Mouse (Mus musculus): ENCODE data around the gene Katnal1. TPM values are rescaled to one million over a fixed set of nuclear protein-coding genes. Genes with fewer than 3 reads are reported as not detected.
A peak's percentile ranks its signal among the peaks of the same experiment; 100 is the strongest.

The Katnal1 gene
- total RNA-seq, 2 experiments from 2014 or later: 10.7 to 10.8 TPM

DNA sequence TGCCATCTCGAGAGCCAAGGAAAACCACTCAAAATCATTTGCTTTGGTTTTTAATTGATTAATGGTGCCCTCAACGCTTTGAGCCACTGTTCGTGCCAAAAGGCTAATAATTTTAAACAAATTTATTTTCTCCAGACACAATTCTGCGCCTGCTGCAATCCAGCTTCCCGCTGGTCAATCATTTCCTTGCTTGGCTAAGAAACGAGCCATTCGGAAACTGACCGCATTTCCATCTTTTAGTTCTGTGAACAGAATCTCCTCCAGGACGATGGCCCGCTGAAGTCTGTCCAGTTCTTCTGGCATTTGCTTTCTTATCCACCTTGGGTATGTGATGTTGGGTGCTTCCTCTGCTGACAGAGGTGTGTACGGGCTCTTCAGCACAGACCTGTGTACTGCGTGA lies 4.5 kb downstream of the Katnal1 start:
- DNase-seq: no peak

DNA sequence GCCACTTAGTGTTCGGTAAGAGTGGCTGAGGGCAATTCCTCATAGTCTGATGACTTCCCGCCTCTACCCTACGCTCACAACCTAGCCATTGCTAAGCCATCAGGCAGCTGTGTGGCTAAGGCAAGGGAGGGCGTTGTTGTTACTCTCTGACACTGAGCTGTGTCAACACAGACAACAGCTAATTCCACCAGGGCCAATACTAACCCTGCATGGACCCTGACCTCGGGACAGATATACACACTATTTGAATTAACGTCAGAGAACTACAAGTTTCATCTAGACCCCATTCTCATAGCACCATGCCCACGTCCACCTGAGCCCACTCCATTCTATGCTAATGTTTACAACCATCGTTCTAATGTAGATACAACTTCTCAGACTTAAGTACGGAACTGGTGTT lies 5.1 kb downstream of the Katnal1 start:
- no peak for DNase-seq

DNA sequence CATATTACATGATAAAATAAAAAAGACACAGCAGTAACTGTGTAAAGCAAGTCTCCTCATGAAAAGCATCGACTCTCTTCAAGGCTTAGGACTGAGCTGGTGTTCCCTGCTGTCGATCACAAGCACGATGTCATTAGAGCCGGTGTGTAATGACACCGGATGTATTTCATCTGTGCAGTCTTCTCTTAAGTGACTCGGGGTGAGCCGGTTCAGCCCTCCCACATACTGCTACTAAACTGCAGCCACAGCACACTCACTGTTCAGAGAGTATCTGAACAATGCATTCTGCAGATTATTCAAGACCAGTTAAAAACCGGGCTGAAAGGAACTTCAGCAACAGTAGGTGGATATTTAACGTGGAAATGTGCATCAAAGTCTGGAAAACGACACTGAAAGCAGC lies 5.7 kb downstream of the Katnal1 start:
- DNase-seq: no peak

DNA sequence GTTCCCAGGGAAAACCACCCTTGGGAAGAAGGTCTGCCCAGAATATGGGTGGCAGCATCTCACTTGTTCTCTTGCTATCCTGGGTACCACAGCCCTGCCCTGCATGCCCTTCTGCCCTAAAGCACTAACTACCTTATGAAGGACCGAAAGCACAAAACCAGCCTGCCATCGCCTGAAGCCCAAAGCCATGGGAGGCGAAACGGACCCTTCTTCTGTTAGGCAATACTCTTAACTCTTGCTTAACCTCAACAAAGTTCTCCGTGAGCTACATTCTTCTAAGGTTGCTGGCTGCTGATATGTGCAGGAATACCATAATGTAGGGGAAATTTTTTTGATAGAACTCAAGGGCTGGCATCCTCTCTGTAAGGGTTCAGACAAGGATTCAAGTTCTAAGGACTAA lies 6.3 kb downstream of the Katnal1 start:
- no peak for DNase-seq

- DNase-seq: no peak
These were observed 11.1 kb downstream of the Katnal1 start for GRCm38 (mm10) chr5:148918049-148918448.

DNA sequence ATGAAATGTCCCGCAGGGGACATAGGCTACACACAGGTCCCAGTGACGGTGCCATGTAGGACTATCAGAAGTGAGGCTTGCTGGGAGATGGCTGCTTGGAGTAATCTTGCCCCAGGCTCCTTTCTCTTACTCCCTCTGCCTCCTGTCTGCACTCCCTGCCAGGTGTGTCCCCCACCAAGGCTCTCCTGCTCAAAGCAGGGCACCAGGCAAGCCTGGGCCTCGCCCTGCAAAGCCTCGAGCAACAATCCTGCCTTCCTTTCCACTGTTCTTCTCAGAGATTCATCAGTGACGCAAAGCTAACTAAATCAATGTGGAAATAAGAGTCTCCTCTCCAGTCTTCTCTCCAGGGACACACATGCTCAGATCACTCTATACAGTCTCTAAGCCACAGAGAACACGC lies 12.3 kb downstream of the Katnal1 start:
- no peak for DNase-seq

DNA sequence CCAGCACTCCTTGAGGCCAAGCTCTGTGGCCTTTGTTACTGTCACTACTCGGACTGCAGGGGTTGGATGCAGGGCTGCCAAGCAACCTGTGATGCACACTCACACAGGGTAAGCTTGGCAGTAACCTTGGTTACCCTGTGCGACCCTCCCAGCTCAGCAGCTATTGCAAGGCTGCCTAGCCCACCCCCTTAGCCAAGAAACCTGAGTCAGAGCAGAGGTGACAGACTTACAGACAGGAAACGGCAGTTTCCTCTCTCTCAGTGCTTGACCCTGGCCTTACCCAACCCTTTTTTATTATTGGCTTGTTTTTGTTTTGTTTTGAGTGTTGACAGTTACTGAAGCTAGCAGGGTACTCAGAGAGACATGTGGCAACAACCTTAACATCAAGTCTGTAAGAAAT lies 16.9 kb downstream of the Katnal1 start:
- DNase-seq: no peak

DNA sequence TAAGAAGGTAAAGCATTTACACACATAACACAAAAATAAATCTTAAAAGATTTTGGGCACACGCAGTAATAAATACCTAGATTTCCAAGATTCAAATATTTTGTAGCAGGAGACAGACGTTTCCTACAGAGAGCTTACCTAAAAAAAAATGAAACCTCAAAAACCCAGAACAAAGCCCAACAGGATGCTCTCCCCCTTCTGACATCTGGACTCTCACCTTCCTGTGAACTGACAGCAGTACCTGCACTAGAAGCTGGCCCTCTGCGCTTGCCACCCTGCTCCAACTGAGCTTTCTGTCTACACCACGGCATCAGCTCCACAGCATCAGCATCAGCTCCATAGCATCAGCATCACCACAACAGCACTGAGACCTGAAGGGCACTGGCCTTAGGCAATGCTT lies 19.1 kb downstream of the Katnal1 start:
- DNase-seq: no peak

GRCm38 (mm10) chr5:148909402-148909801 lies 19.7 kb downstream of the Katnal1 start:
- peak; percentile 42 to 58 for DNase-seq

DNA sequence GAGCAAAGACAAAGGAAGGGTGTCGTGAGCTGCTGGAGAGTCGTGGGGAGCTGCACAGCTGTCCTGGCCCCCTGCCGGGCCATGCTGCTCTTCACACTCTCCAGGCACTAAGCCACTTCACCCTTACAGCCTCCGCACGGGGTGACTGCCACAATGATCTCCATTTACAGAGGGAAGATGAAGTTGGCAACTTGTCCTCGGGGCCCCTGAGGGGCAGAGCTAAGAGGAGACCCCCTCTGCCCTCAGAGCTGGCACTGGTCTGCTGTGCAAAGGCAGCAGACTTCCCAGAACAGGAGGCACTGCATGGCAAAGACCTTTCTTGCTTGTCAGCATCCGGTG lies 20.1 kb downstream of the Katnal1 start:
- DNase-seq: peak; percentile 20 to 38

GRCm38 (mm10) chr5:148908191-148909056 lies 20.7 kb downstream of the Katnal1 start:
- no peak for DNase-seq

DNA sequence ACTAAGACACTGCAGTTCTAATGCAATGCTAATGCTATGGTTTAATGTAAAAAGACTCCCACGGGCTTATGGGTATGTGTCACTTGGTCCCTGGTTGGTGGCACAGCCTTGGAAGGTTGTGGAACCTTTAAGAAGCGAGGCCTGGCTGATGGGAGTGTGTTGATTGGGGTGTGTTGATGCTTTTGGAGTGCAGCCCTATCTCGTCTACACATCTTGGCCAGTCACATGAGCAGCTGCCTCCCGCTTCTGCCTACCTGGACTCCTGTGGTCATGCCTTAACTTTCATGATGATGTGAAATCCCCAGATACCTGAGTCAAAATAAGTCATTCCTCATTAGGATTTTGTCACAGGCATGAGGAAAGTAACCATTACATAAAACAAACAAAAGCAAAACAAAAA lies 22.8 kb downstream of the Katnal1 start:
- DNase-seq: no peak

DNA sequence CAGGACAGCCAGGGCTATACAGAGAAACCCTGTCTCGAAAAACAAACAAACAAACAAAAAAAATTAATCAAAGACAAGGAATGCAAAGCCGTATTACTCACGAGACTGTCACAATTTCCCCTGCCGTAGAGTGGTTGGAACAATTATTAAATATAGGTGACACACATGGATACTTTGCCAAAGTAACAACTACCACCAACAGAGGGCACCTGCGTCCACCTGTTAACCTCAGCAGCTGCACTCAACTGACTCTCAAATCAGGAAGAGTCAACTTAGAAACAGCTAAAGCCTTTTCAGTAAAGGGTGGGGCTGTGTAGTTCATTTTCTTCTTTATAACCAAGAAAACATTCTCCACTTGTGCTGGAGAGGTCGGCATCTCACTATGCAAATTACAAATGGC lies 24.3 kb downstream of the Katnal1 start:
- DNase-seq: peak; percentile 27 to 49

DNA sequence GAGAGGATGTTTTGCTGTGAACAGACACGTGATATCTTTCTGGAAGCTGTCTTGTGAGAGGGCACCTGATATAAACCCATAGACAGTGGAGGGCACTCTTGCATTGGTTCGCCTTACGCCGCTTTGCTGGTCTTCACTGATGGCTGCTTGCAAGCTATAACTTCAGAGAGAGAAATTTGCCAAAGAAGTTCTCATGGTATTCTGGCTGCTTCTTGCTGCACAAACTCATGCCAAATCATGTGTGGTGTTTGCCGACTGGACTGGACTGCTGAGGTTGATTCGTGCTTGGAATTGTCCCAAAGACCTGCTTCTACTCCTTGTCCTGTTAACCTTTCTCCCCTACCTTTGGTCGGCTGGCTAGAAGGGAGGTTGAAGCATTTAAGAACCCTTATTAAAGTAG lies 29.8 kb downstream of the Katnal1 start:
- no peak for DNase-seq

- DNase-seq: peak in 1 of 2 experiments; percentile 12
These were observed 31.1 kb downstream of the Katnal1 start for GRCm38 (mm10) chr5:148897941-148898417.

- DNase-seq: peak; percentile 48 to 58
These were observed 31.9 kb downstream of the Katnal1 start for GRCm38 (mm10) chr5:148897069-148897702.

DNA sequence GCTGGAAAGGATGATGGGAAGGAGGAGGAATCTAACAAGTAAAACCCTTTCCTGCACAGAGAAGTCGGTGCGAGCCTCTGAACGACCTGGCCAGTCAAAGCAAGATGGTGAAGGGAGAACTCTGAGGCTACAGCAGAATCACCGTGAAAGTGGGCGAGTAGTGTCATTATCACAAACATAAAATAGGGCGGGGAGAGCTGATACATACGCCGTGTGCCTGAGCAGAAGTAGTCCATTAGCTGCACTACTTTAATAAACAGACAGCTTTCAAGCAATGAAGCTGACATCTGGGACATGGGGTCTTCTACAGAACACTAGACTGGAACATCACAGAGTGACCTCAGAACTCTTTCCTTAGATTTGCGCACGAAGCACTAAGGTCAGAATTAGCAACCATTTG lies 32.6 kb downstream of the Katnal1 start:
- DNase-seq: no peak

DNA sequence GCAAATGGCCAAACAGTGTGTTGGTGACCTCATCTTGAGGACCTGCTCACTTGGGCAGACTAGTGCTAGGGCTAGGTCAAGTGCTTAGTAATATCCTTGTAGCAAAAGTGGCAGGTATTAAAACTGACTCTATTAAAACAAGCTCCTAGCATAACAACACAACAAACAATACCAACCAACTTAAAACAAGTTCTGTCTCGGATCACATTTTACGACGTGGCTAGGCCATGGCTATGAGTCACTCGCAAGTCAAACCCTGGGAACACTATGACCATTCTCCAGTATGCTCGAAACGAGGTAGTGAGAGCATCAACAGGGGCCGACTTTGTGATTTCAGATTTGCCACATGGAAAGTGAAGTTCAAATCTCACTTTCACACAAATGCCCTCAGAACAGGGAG lies 33.3 kb downstream of the Katnal1 start:
- DNase-seq: no peak

GRCm38 (mm10) chr5:148895034-148895433 lies 34.1 kb downstream of the Katnal1 start:
- no peak for DNase-seq

- DNase-seq: no peak
These were observed 38.9 kb downstream of the Katnal1 start for GRCm38 (mm10) chr5:148890237-148890636.

DNA sequence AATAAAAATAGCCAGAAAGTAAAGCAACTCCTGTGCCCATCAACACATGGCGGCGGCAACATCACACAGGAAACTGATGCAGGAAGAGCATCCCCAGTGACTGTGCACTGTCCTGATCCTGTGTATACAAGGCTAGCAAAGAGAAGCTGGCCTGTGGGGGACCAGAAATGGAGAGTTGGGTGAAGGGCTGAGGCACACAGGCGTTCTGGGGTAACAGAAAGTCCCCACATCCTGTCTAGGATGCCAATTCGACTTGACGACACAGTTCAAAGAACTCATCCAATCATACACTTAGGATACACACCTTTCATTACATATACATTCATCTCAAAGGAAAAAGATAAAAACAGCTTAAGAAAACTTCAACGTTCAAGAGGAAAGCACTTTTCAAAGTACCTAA lies 41.1 kb downstream of the Katnal1 start:
- no peak for DNase-seq

- DNase-seq: no peak
These were observed 43.1 kb downstream of the Katnal1 start for GRCm38 (mm10) chr5:148885821-148886609.

DNA sequence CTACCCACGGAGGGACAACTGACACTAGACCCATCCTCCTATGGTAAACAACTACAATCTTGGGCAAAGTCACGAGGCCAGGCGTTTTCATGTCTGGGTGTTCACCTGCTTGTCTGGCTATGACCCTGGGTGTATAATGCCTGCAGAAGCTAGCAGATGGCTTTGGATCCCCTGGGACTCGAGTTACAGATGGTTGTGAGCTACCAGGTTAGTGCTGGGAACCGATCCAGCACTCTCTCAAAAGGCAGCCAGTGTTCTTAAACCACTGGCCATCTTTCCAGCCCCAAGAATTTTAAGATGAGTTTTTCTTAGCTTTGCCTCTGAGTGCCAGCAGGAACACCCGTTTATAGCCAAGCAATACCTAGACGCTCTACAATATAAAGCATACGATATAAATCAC lies 45.4 kb downstream of the Katnal1 start:
- no peak for DNase-seq

Measured in heart, adult 18-20 months (tissue).